ENCODE assay signal across 9 mouse cellular contexts in genomic region chr10:4433871-4434270, GRCm38 (mm10). TPM values are rescaled to one million over a fixed set of nuclear protein-coding genes. Genes with fewer than 3 reads are reported as not detected.
DNase-seq lines count a peak whose midpoint lies in the region; ATAC-seq and TF ChIP-seq lines count a peak whose summit lies in the region.
"Not testable (repeated sequence)": the region's sequence is repeated elsewhere in the genome, so short reads cannot be mapped to it uniquely, and the experiment has no call there.
"Had no signal": no experiment of that assay in that cellular context is flagged by ENCODE, and none has a peak within 500 bp of the region (broad histone marks: within the 10 kb centered on the region; RNA-seq: fewer than 3 reads in every experiment).

No protein-coding gene starts in this region.

- not testable (repeated sequence) for H3K9me3 ChIP-seq in ES-Bruce4 (replicated peaks; ENCODE audit: control insufficient read depth, insufficient read depth, low read length, poor library complexity, severe bottlenecking); embryonic facial prominence, embryonic 15.5 days (replicated peaks); heart, embryonic 12.5 days (replicated peaks); intestine, embryonic 15.5 days; limb, embryonic 14.5 days (ENCODE audit: control insufficient read depth, low read length); liver, postnatal 0 days (ENCODE audit: low read length); neural tube, embryonic 12.5 days

- peak overlapping the region; percentile 81 for H3K9ac ChIP-seq in ES-Bruce4 (ENCODE audit: low read depth, poor library complexity, severe bottlenecking)
- H3K9ac ChIP-seq in embryonic facial prominence, embryonic 15.5 days; heart, embryonic 12.5 days; intestine, embryonic 15.5 days; limb, embryonic 14.5 days (ENCODE audit: low read depth, low read length, severe bottlenecking); neural tube, embryonic 12.5 days: not testable (repeated sequence)
- H3K9ac ChIP-seq in liver, postnatal 0 days (replicated peaks) = peak overlapping the region; percentile 86; the same call in 1 of the 2 replicates

- TF ChIP-seq EP300 in ES-Bruce4 (IDR thresholded peaks at IDR 0.05; ENCODE audit: insufficient read depth, low read depth, low read length); liver, postnatal 0 days (IDR thresholded peaks at IDR 0.05; ENCODE audit: low read depth): not testable (repeated sequence)

- not testable (repeated sequence) for ATAC-seq in embryonic facial prominence, embryonic 15.5 days (ENCODE audit: insufficient number of reproducible peaks, low FRiP score, low TSS enrichment, low read depth); heart, embryonic 12.5 days (ENCODE audit: insufficient number of reproducible peaks, low FRiP score); intestine, embryonic 15.5 days; limb, embryonic 14.5 days (ENCODE audit: low FRiP score, low read depth); liver, postnatal 0 days; neural tube, embryonic 12.5 days (ENCODE audit: low FRiP score, low read depth)

- H3K4me3 ChIP-seq in ES-Bruce4 (ENCODE audit: low read depth, low read length) = 0 out of 2 replicates have a peak overlapping the region, but pooled peaks have one; percentile 20
- H3K4me3 ChIP-seq in embryonic facial prominence, embryonic 15.5 days (replicated peaks); heart, embryonic 12.5 days; intestine, embryonic 15.5 days (replicated peaks); neural tube, embryonic 12.5 days: not testable (repeated sequence)
- 0 out of 2 replicates have a peak overlapping the region, but pooled peaks have one; percentile 63 for H3K4me3 ChIP-seq in limb, embryonic 14.5 days (replicated peaks; ENCODE audit: low read length)
- H3K4me3 ChIP-seq in liver, postnatal 0 days (ENCODE audit: low read depth, low read length) = peak overlapping the region; percentile 68; the same call in 1 of the 2 replicates
- peak overlapping the region; percentile 57 for H3K4me3 ChIP-seq in testis, adult 2 months (ENCODE audit: control insufficient read depth, low read depth, low read length)

- TF ChIP-seq POLR2A in ES-Bruce4 (IDR thresholded peaks at IDR 0.05; ENCODE audit: insufficient read depth, low read length); limb, embryonic 14.5 days (IDR thresholded peaks at IDR 0.05; ENCODE audit: borderline replicate concordance, extremely low read depth, insufficient read depth, insufficient read length); testis, adult 2 months (IDR thresholded peaks at IDR 0.05; ENCODE audit: control insufficient read depth, low read depth, low read length): not testable (repeated sequence)

- H3K27me3 ChIP-seq in ES-Bruce4 (ENCODE audit: control insufficient read depth, insufficient read depth, low read length, poor library complexity, severe bottlenecking); embryonic facial prominence, embryonic 15.5 days; heart, embryonic 12.5 days (replicated peaks); intestine, embryonic 15.5 days (replicated peaks); limb, embryonic 14.5 days (ENCODE audit: control insufficient read depth, insufficient read depth, low read length); liver, postnatal 0 days (ENCODE audit: insufficient read depth, low read length); neural tube, embryonic 12.5 days (replicated peaks); testis, adult 2 months (ENCODE audit: control insufficient read depth, insufficient read depth, low read length): not testable (repeated sequence)

- 90% methylated on average over 2 of the region's 2 CpGs for WGBS in embryonic facial prominence, embryonic 15.5 days
- 83% methylated on average over 2 of the region's 2 CpGs for WGBS in heart, embryonic 12.5 days
- 88% methylated on average over 2 of the region's 2 CpGs for WGBS in intestine, embryonic 15.5 days
- WGBS in limb, embryonic 14.5 days = 83% methylated on average over 2 of the region's 2 CpGs
- WGBS in liver, postnatal 0 days (ENCODE audit: insufficient replicate concordance) = 76% methylated on average over 2 of the region's 2 CpGs
- 91% methylated on average over 2 of the region's 2 CpGs for WGBS in neural tube, embryonic 12.5 days

- DNase-seq in limb, embryonic 14.5 days (ENCODE audit: low spot score); liver, postnatal 0 days: not testable (repeated sequence)

- peaks cover 16% of the 10 kb centered on the region for H3K36me3 ChIP-seq in ES-Bruce4 (ENCODE audit: control insufficient read depth, insufficient read depth, low read length, poor library complexity, severe bottlenecking)
- peaks cover 17% of the 10 kb centered on the region for H3K36me3 ChIP-seq in embryonic facial prominence, embryonic 15.5 days
- H3K36me3 ChIP-seq in heart, embryonic 12.5 days = peaks cover 33% of the 10 kb centered on the region
- H3K36me3 ChIP-seq in intestine, embryonic 15.5 days; testis, adult 2 months (ENCODE audit: control insufficient read depth, insufficient read depth, low read length): not testable (repeated sequence)
- peaks cover 33% of the 10 kb centered on the region for H3K36me3 ChIP-seq in limb, embryonic 14.5 days (ENCODE audit: control insufficient read depth, insufficient read depth, low read length)
- H3K36me3 ChIP-seq in liver, postnatal 0 days (replicated peaks; ENCODE audit: insufficient read depth, low read length) = peaks cover 10% of the 10 kb centered on the region; the same call in 1 of the 2 replicates
- peaks cover 18% of the 10 kb centered on the region for H3K36me3 ChIP-seq in neural tube, embryonic 12.5 days

- H3K4me2 ChIP-seq in embryonic facial prominence, embryonic 15.5 days (replicated peaks) = peak overlapping the region; percentile 59; the same call in 1 of the 2 replicates
- peak overlapping the region; percentile 71; the same call in 1 of the 2 replicates for H3K4me2 ChIP-seq in heart, embryonic 12.5 days
- H3K4me2 ChIP-seq in intestine, embryonic 15.5 days (replicated peaks) = peak overlapping the region; percentile 67; the same call in 1 of the 2 replicates
- H3K4me2 ChIP-seq in limb, embryonic 14.5 days (replicated peaks; ENCODE audit: low read depth, low read length, severe bottlenecking) = not testable (repeated sequence)
- H3K4me2 ChIP-seq in liver, postnatal 0 days (ENCODE audit: low read depth, low read length) = peak overlapping the region; percentile 90
- H3K4me2 ChIP-seq in neural tube, embryonic 12.5 days (replicated peaks) = peak overlapping the region; percentile 61; the same call in 1 of the 2 replicates

- not testable (repeated sequence) for H3K4me1 ChIP-seq in ES-Bruce4 (ENCODE audit: control insufficient read depth, insufficient read depth, low read length); intestine, embryonic 15.5 days (replicated peaks); neural tube, embryonic 12.5 days; testis, adult 2 months (ENCODE audit: control insufficient read depth, insufficient read depth, low read length)
- peaks cover 17% of the 10 kb centered on the region for H3K4me1 ChIP-seq in embryonic facial prominence, embryonic 15.5 days
- peaks cover 27% of the 10 kb centered on the region for H3K4me1 ChIP-seq in heart, embryonic 12.5 days (replicated peaks)
- H3K4me1 ChIP-seq in limb, embryonic 14.5 days (ENCODE audit: control insufficient read depth, insufficient read depth, low read length) = peaks cover 10% of the 10 kb centered on the region
- peaks cover 27% of the 10 kb centered on the region for H3K4me1 ChIP-seq in liver, postnatal 0 days (ENCODE audit: insufficient read depth)

- not testable (repeated sequence) for TF ChIP-seq CTCF in ES-Bruce4 (IDR thresholded peaks at IDR 0.05; ENCODE audit: low read depth, low read length); liver, postnatal 0 days (IDR thresholded peaks at IDR 0.05; ENCODE audit: low read depth); testis, adult 2 months (IDR thresholded peaks at IDR 0.05; ENCODE audit: control insufficient read depth, insufficient read depth, insufficient replicate concordance, low read depth, low read length)

- H3K27ac ChIP-seq in ES-Bruce4 (ENCODE audit: insufficient read depth, low read length) = 0 out of 2 replicates have a peak overlapping the region, but pooled peaks have one; percentile 21
- not testable (repeated sequence) for H3K27ac ChIP-seq in embryonic facial prominence, embryonic 15.5 days (replicated peaks); heart, embryonic 12.5 days (ENCODE audit: poor library complexity, severe bottlenecking); intestine, embryonic 15.5 days; limb, embryonic 14.5 days (replicated peaks; ENCODE audit: low read depth, low read length); neural tube, embryonic 12.5 days
- H3K27ac ChIP-seq in liver, postnatal 0 days (ENCODE audit: low read depth) = peak overlapping the region; percentile 96; the same call in 1 of the 2 replicates
- peak overlapping the region; percentile 40 for H3K27ac ChIP-seq in testis, adult 2 months (ENCODE audit: control insufficient read depth, insufficient read depth, low read depth, low read length)

RNA-seq across cellular contexts. Expression of gene Armt1, which starts 1.6 kb away (rescaled TPM):
- 80.4 and 84.0 TPM in 2 replicates for polyA plus RNA-seq in ES-Bruce4 (2011; ENCODE audit: insufficient read depth, insufficient read length, low read depth, missing spikeins)
- 17.5 and 17.8 TPM in 2 replicates for polyA plus RNA-seq in embryonic facial prominence, embryonic 15.5 days (2015; fragmentation: Nextera tagmentation; extraction: Ambion mirVana)
- 17.5 and 19.4 TPM in 2 replicates for polyA plus RNA-seq in heart, embryonic 12.5 days (2016; fragmentation: Nextera tagmentation; extraction: Ambion mirVana)
- polyA plus RNA-seq in intestine, embryonic 15.5 days (2015; fragmentation: Nextera tagmentation; extraction: Ambion mirVana) = 16.4 and 16.6 TPM in 2 replicates
- polyA plus RNA-seq in limb, embryonic 14.5 days (2012; rRNA removed) = 21.9 and 22.0 TPM in 2 replicates
- polyA plus RNA-seq in limb, embryonic 14.5 days (2014; fragmentation: Nextera tagmentation; extraction: Ambion mirVana) = 17.3 and 18.1 TPM in 2 replicates
- 12.3 and 13.6 TPM in 2 replicates for polyA plus RNA-seq in liver, postnatal 0 days (2015; fragmentation: Nextera tagmentation; extraction: Ambion mirVana)
- 20.5 and 21.2 TPM in 2 replicates for polyA plus RNA-seq in neural tube, embryonic 12.5 days (2016; fragmentation: Nextera tagmentation; extraction: Ambion mirVana)
- 57.2 and 58.6 TPM in 2 replicates for polyA plus RNA-seq in testis, adult 2 months (2012; rRNA removed)

RNA-seq across cellular contexts. Expression of gene Rmnd1, which starts 1.7 kb away (rescaled TPM):
- polyA plus RNA-seq in ES-Bruce4 (2011; ENCODE audit: insufficient read depth, insufficient read length, low read depth, missing spikeins) = 72.8 and 77.1 TPM in 2 replicates
- polyA plus RNA-seq in embryonic facial prominence, embryonic 15.5 days (2015; fragmentation: Nextera tagmentation; extraction: Ambion mirVana) = 44.2 and 45.0 TPM in 2 replicates
- 91.8 and 92.9 TPM in 2 replicates for polyA plus RNA-seq in heart, embryonic 12.5 days (2016; fragmentation: Nextera tagmentation; extraction: Ambion mirVana)
- 44.9 and 50.1 TPM in 2 replicates for polyA plus RNA-seq in intestine, embryonic 15.5 days (2015; fragmentation: Nextera tagmentation; extraction: Ambion mirVana)
- polyA plus RNA-seq in limb, embryonic 14.5 days (2012; rRNA removed) = 63.4 and 64.0 TPM in 2 replicates
- polyA plus RNA-seq in limb, embryonic 14.5 days (2014; fragmentation: Nextera tagmentation; extraction: Ambion mirVana) = 46.3 and 53.8 TPM in 2 replicates
- polyA plus RNA-seq in liver, postnatal 0 days (2015; fragmentation: Nextera tagmentation; extraction: Ambion mirVana) = 15.6 and 16.6 TPM in 2 replicates
- 48.9 and 49.4 TPM in 2 replicates for polyA plus RNA-seq in neural tube, embryonic 12.5 days (2016; fragmentation: Nextera tagmentation; extraction: Ambion mirVana)
- polyA plus RNA-seq in testis, adult 2 months (2012; rRNA removed) = 115 and 118 TPM in 2 replicates

RNA-seq across cellular contexts. Expression of gene Zbtb2, which starts 46.0 kb away (rescaled TPM):
- 11.0 and 13.1 TPM in 2 replicates for polyA plus RNA-seq in ES-Bruce4 (2011; ENCODE audit: insufficient read depth, insufficient read length, low read depth, missing spikeins)
- 12.9 and 13.7 TPM in 2 replicates for polyA plus RNA-seq in embryonic facial prominence, embryonic 15.5 days (2015; fragmentation: Nextera tagmentation; extraction: Ambion mirVana)
- polyA plus RNA-seq in heart, embryonic 12.5 days (2016; fragmentation: Nextera tagmentation; extraction: Ambion mirVana) = 13.4 and 14.2 TPM in 2 replicates
- polyA plus RNA-seq in intestine, embryonic 15.5 days (2015; fragmentation: Nextera tagmentation; extraction: Ambion mirVana) = 11.7 and 12.0 TPM in 2 replicates
- polyA plus RNA-seq in limb, embryonic 14.5 days (2012; rRNA removed) = 12.5 and 14.0 TPM in 2 replicates
- polyA plus RNA-seq in limb, embryonic 14.5 days (2014; fragmentation: Nextera tagmentation; extraction: Ambion mirVana) = 13.7 and 15.4 TPM in 2 replicates
- polyA plus RNA-seq in liver, postnatal 0 days (2015; fragmentation: Nextera tagmentation; extraction: Ambion mirVana) = 3.1 TPM in 2 replicates
- 19.6 and 20.1 TPM in 2 replicates for polyA plus RNA-seq in neural tube, embryonic 12.5 days (2016; fragmentation: Nextera tagmentation; extraction: Ambion mirVana)
- 2.3 TPM in 2 replicates for polyA plus RNA-seq in testis, adult 2 months (2012; rRNA removed)

RNA-seq across cellular contexts. Expression of gene Ccdc170, which starts 48.4 kb away (rescaled TPM):
- polyA plus RNA-seq in ES-Bruce4 (2011; ENCODE audit: insufficient read depth, insufficient read length, low read depth, missing spikeins) = 4.2 and 6.8 TPM in 2 replicates
- 0.83 and 1.1 TPM in 2 replicates for polyA plus RNA-seq in embryonic facial prominence, embryonic 15.5 days (2015; fragmentation: Nextera tagmentation; extraction: Ambion mirVana)
- polyA plus RNA-seq in heart, embryonic 12.5 days (2016; fragmentation: Nextera tagmentation; extraction: Ambion mirVana) = not detected in 2 replicates
- 0.08 and 0.09 TPM in 2 replicates for polyA plus RNA-seq in intestine, embryonic 15.5 days (2015; fragmentation: Nextera tagmentation; extraction: Ambion mirVana)
- polyA plus RNA-seq in limb, embryonic 14.5 days (2012; rRNA removed) = 0.11 and 0.15 TPM in 2 replicates
- polyA plus RNA-seq in limb, embryonic 14.5 days (2014; fragmentation: Nextera tagmentation; extraction: Ambion mirVana) = not detected in 2 replicates
- polyA plus RNA-seq in liver, postnatal 0 days (2015; fragmentation: Nextera tagmentation; extraction: Ambion mirVana) = not detected in 2 replicates
- polyA plus RNA-seq in neural tube, embryonic 12.5 days (2016; fragmentation: Nextera tagmentation; extraction: Ambion mirVana) = 0.05 TPM in 1 of 2 replicates, not detected in the other
- 0.53 and 0.93 TPM in 2 replicates for polyA plus RNA-seq in testis, adult 2 months (2012; rRNA removed)
- polyA plus RNA-seq: liver, adult 2 months had no signal
